ENCODE assay signal across 19 mouse cellular contexts in the genomic region with DNA sequence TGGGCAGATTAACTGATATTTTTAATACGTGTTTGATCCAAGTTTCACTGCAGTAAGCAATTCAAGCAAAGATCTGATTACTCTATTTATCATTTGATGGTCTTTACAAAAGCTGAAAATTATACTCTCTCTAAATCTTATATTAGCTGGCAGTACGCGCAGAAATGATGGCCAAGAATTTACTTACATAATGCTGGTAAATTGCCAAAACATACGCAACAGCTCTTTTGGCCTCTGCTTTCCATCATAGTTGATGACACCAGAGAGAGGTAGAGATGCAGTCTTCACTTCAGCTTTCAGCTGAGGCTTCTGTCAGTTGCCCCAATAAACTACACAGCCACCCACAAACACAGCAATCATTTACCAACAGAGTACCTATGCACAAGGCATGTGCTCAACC.
A peak's percentile ranks its signal among the peaks of the same experiment; 100 is the strongest.
DNase-seq lines count a peak whose midpoint lies in the region; ATAC-seq and TF ChIP-seq lines count a peak whose summit lies in the region.
"Had no signal": no experiment of that assay in that cellular context is flagged by ENCODE, and none has a peak within 500 bp of the region (broad histone marks: within the 10 kb centered on the region; RNA-seq: fewer than 3 reads in every experiment).

No protein-coding gene starts in this region.

- no peak for TF ChIP-seq POLR2A in limb, embryonic 14.5 days (IDR thresholded peaks at IDR 0.05; ENCODE audit: borderline replicate concordance, extremely low read depth, insufficient read depth, insufficient read length)

- no peak overlapping the region for H3K4me2 ChIP-seq in heart, embryonic 15.5 days
- no peak overlapping the region for H3K4me2 ChIP-seq in limb, embryonic 14.5 days (replicated peaks; ENCODE audit: low read depth, low read length, severe bottlenecking)
- H3K4me2 ChIP-seq in lung, postnatal 0 days (replicated peaks; ENCODE audit: low read depth, low read length) = no peak overlapping the region
- H3K4me2 ChIP-seq: embryonic facial prominence, embryonic 13.5 days; forebrain, embryonic 13.5 days; hindbrain, embryonic 13.5 days; intestine, embryonic 15.5 days had no signal

- peak; percentile 47; the same call in 1 of the 2 replicates for ATAC-seq in heart, embryonic 15.5 days (replicated peaks; ENCODE audit: insufficient number of reproducible peaks, insufficient read depth, low FRiP score, low read depth)
- ATAC-seq in limb, embryonic 14.5 days (ENCODE audit: low FRiP score, low read depth) = no peak
- no peak for ATAC-seq in lung, postnatal 0 days
- ATAC-seq: activated CD4-positive, CD25-positive, alpha-beta regulatory T cell, adult 4 months; forebrain, embryonic 13.5 days; forebrain, postnatal 0 days; intestine, embryonic 15.5 days; Patski had no signal

- H3K27me3 ChIP-seq in heart, embryonic 15.5 days = no peaks in the 10 kb centered on the region
- no peaks in the 10 kb centered on the region for H3K27me3 ChIP-seq in limb, embryonic 14.5 days (ENCODE audit: control insufficient read depth, insufficient read depth, low read length)
- no peaks in the 10 kb centered on the region for H3K27me3 ChIP-seq in limb, embryonic 10.5 days (ENCODE audit: low read depth, poor library complexity, severe bottlenecking)
- H3K27me3 ChIP-seq in lung, postnatal 0 days (replicated peaks; ENCODE audit: insufficient read depth, low read length) = no peaks in the 10 kb centered on the region
- H3K27me3 ChIP-seq: CH12.LX; embryonic facial prominence, embryonic 13.5 days; forebrain, embryonic 13.5 days; hindbrain, embryonic 13.5 days; intestine, embryonic 15.5 days; Patski had no signal

- no peak for TF ChIP-seq EP300 in lung, postnatal 0 days (IDR thresholded peaks at IDR 0.05)

- intact Hi-C loops in heart, postnatal 14 days (cut with DNase I) = no loop called here
- intact Hi-C loops in gastrocnemius, postnatal 36 days (cut with DNase I) = no loop called here

- no peak overlapping the region for H3K4me3 ChIP-seq in heart, embryonic 15.5 days
- no peak overlapping the region for H3K4me3 ChIP-seq in limb, embryonic 14.5 days (replicated peaks; ENCODE audit: low read length)
- no peak overlapping the region for H3K4me3 ChIP-seq in limb, embryonic 10.5 days
- H3K4me3 ChIP-seq in lung, postnatal 0 days (ENCODE audit: low read depth, low read length) = no peak overlapping the region
- H3K4me3 ChIP-seq: embryonic facial prominence, embryonic 13.5 days; forebrain, embryonic 13.5 days; hindbrain, embryonic 13.5 days; intestine, embryonic 15.5 days had no signal

- peaks cover 6% of the 10 kb centered on the region; the same call in 1 of the 2 replicates for H3K4me1 ChIP-seq in heart, embryonic 15.5 days (replicated peaks)
- H3K4me1 ChIP-seq in limb, embryonic 14.5 days (ENCODE audit: control insufficient read depth, insufficient read depth, low read length) = peaks cover 1% of the 10 kb centered on the region; the same call in 1 of the 2 replicates
- no peaks in the 10 kb centered on the region for H3K4me1 ChIP-seq in limb, embryonic 10.5 days
- no peaks in the 10 kb centered on the region for H3K4me1 ChIP-seq in lung, postnatal 0 days (ENCODE audit: insufficient read depth, low read depth, low read length)
- H3K4me1 ChIP-seq: forebrain, embryonic 13.5 days; intestine, embryonic 15.5 days had no signal

- no peaks in the 10 kb centered on the region for H3K36me3 ChIP-seq in heart, embryonic 15.5 days
- no peaks in the 10 kb centered on the region for H3K36me3 ChIP-seq in limb, embryonic 14.5 days (ENCODE audit: control insufficient read depth, insufficient read depth, low read length)
- no peaks in the 10 kb centered on the region for H3K36me3 ChIP-seq in limb, embryonic 10.5 days
- H3K36me3 ChIP-seq in lung, postnatal 0 days (ENCODE audit: insufficient read depth, low read length) = no peaks in the 10 kb centered on the region
- H3K36me3 ChIP-seq: embryonic facial prominence, embryonic 13.5 days; hindbrain, embryonic 13.5 days; intestine, embryonic 15.5 days had no signal

- no peaks in the 10 kb centered on the region for H3K9me3 ChIP-seq in heart, embryonic 15.5 days (replicated peaks)
- no peaks in the 10 kb centered on the region for H3K9me3 ChIP-seq in limb, embryonic 14.5 days (ENCODE audit: control insufficient read depth, low read length)
- no peaks in the 10 kb centered on the region for H3K9me3 ChIP-seq in limb, embryonic 10.5 days (replicated peaks)
- H3K9me3 ChIP-seq in lung, postnatal 0 days (ENCODE audit: low read length) = no peaks in the 10 kb centered on the region
- H3K9me3 ChIP-seq: embryonic facial prominence, embryonic 13.5 days; forebrain, embryonic 13.5 days; hindbrain, embryonic 13.5 days; intestine, embryonic 15.5 days had no signal

- no peak overlapping the region for H3K9ac ChIP-seq in heart, embryonic 15.5 days
- H3K9ac ChIP-seq in limb, embryonic 14.5 days (ENCODE audit: low read depth, low read length, severe bottlenecking) = no peak overlapping the region
- no peak overlapping the region for H3K9ac ChIP-seq in lung, postnatal 0 days (replicated peaks; ENCODE audit: low read depth)
- H3K9ac ChIP-seq: embryonic facial prominence, embryonic 13.5 days; forebrain, embryonic 13.5 days; forebrain, postnatal 0 days; hindbrain, embryonic 13.5 days; intestine, embryonic 15.5 days had no signal

- no peak for TF ChIP-seq CTCF in lung, postnatal 0 days (IDR thresholded peaks at IDR 0.05)

- no peak for DNase-seq in heart, postnatal 14 days
- peak; percentile 36 for DNase-seq in limb, embryonic 14.5 days (ENCODE audit: low spot score)
- no peak for DNase-seq in limb, embryonic 10.5 days (ENCODE audit: low spot score)
- DNase-seq in lung, postnatal 0 days (ENCODE audit: low spot score) = peak; percentile 11
- DNase-seq in lung, postnatal 14 days = no peak
- no peak for DNase-seq in gastrocnemius, postnatal 36 days
- DNase-seq: adrenal gland, adult 2 months; adrenal gland, postnatal 25 days; forebrain, postnatal 0 days; gastrocnemius, postnatal 14 days; heart, postnatal 4 days had no signal

- H3K27ac ChIP-seq in heart, embryonic 15.5 days = no peak overlapping the region
- no peak overlapping the region for H3K27ac ChIP-seq in limb, embryonic 14.5 days (replicated peaks; ENCODE audit: low read depth, low read length)
- H3K27ac ChIP-seq in limb, embryonic 10.5 days = no peak overlapping the region
- H3K27ac ChIP-seq in lung, postnatal 0 days (ENCODE audit: low read length) = no peak overlapping the region
- H3K27ac ChIP-seq: embryonic facial prominence, embryonic 13.5 days; forebrain, embryonic 13.5 days; hindbrain, embryonic 13.5 days; intestine, embryonic 15.5 days had no signal

- WGBS in heart, embryonic 15.5 days = 39% methylated on average over 4 of the region's 4 CpGs
- 80% methylated on average over 4 of the region's 4 CpGs for WGBS in limb, embryonic 14.5 days
- 95% methylated on average over 4 of the region's 4 CpGs for whole genome bisulfite sequencing in limb, embryonic 10.5 days
- WGBS in lung, postnatal 0 days = 66% methylated on average over 4 of the region's 4 CpGs

Comparison
In these comparisons a context has a peak if more than half of its experiments do, and no peak if none do; other contexts are left out.
1. DNase-seq: peak in limb, embryonic 14.5 days (single experiment) and lung, postnatal 0 days (single experiment); none in heart, postnatal 14 days (0 of 2), limb, embryonic 10.5 days (single experiment), lung, postnatal 14 days (single experiment) and gastrocnemius, postnatal 36 days (0 of 2).